Mouse (Mus musculus): ENCODE results near the gene Adamts4.

GRCm38 (mm10) chr1:171280250-171280915, 30.2 kb downstream of the Adamts4 start:
- TF ChIP-seq CTCF (IDR thresholded peaks at IDR 0.05; ENCODE audit: borderline replicate concordance, extremely low read depth, insufficient read depth, insufficient read length) (no peak), POLR2A (IDR thresholded peaks at IDR 0.05; ENCODE audit: borderline replicate concordance, extremely low read depth, insufficient read depth, insufficient read length, poor library complexity, severe bottlenecking) (no peak)

All from brain, embryonic 14.5 days (tissue).